Mouse (Mus musculus) B cell, adult 67 days (primary cell): ENCODE results near the gene Luc7l2. TPM values are rescaled to one million over a fixed set of nuclear protein-coding genes. Genes with fewer than 3 reads are reported as not detected.

Experiments used
- total RNA-seq, 2 experiments: library from RNA; stranded (reverse); gene quantifications; 4 replicates each; pipeline ENCODE4 v1.2.4; 2023

Luc7l2 gene
- total RNA-seq, result 100 to 1,000 TPM; 443 to 460 TPM

DNA sequence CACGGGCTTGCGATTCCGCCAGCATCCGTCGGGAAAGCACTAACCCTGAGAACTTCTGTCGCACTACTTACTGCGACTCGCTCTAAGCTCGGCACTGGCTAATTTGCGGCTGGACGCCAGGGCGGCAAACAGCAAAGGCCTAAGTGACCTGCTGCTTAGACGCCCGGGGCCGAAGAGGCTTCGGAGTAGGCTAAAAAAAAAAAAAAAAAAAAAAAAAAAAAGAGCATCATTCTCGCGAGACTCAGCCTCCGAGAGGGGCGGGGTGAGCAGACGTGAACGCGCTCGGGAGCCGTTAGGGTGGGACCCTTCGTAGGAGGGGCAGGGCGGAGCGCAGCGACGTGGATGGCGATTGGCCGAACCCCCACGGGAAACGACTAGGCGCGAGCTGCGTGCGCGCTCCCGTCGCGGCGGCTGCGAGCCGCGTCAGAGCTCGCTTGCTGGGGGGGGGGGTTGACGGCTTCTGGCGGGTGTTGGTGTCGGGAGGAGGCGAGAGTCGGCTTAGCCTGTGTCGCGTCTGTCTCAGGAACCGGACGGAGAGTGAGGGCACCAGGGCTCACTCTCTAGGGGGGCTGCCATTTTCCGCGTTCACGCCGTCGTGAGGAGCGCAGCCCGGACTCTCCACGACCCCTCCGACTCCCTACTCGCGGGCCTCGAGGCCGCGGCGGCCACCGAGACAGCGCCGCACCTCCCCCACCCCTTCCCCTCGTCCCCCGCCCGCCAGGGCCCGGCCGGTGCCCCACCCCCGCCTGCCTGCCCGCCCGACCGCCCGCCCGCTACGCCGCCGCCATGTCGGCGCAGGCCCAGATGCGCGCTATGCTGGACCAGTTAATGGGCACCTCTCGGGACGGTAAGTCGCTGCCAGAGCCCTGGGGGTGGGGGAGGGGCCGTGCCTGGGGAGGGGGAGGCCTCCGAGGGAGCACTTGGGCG lies at the start of gene Luc7l2:
Gene Luc7l2, plus strand, starts transcription at position 273 of the 927 bp plus-strand sequence.

DNA sequence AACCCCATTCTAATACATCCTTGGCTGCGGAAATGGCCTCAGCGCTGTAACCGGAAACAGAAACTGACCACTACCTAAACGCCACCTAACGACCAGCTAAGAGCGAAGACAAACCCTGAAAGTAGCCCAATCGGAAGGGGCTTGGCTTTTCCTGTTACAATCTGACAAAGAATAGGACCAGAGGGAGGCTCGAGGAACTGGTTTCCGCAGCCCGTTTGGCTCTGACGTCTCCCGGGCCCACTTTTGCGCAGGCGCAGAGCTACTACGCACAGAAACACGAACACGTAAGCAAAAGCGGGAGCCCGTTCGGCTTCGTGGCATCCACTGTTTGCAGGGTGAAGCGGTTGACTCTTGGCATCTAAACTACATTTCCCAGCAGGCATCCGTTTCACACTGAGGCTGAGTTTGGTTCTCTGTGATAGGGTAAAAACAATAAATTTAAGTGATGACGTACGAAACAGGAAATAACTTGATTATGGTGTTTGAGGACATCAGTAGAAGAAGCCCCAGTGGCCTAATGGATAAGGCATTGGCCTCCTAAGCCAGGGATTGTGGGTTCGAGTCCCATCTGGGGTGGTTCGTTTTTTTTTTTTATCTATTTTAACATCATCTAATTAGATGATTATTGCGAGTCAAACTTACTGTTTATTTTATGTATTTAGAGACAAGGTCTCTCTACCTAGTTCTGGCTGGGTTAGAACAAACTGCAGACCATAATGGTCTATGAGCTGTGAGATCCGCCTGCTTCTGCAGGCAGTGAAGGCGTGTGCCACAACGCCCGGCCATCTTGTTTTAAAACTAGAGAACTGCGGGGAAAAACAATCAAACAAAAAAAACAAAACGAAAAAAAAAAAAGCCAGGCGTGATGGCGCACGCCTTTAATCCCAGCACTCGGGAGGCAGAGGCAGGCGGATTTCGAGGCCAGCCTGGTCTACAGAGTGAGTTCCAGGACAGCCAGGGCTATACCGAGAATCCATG lies 17.4 kb upstream of the Luc7l2 start, which contains the start of gene Fmc1:
Gene Fmc1, plus strand, starts transcription at position 75 of the 978 bp plus-strand sequence.

DNA sequence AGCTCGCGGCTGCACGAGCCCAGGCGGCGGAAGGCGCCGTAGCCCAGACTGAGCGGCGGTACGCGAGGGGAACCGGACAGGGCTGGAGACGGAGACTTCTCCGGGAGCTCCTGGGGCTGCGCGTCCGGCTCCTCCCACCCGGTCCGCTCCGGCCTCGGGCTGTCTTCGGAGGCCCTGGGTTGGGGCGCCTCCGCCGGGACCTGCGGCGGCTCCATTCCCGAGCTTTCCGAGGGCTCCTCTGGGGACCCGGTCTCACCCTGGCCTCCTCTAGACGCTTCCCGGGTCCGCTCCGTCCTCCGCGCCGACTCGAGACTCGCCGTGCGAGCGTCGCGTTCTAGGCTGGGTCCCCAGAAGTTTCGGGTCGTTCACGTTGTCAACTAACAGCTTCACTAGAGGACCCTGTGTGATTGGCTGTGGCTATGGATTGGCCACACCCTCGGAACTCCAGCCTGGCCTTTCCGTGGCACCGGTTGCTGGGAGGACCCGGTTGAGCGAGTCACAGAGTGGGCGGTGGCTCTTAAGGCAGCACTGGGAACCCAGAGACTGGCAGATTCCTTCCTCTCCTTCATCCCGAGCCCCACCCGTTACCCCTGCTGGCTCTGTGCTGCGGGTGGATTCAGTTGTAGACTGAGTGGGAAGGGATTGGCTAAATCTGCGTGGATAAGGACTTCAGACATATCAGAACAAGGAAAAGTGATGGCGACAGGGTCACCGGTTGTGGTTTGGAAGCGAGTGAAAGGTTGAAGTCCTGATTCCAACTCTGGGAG lies 85.9 kb downstream of the Luc7l2 start, which contains the start of gene Klrg2:
Gene Klrg2, minus strand, starts transcription at position 391 of the 767 bp plus-strand sequence.

Other genes with a start within 250 kb of the Luc7l2 start
- 100 to 1,000 TPM; 168 to 169 TPM for gene Zc3hav1, start 196.7 kb upstream of the Luc7l2 start, total RNA-seq
- gene Ttc26, start 169.9 kb upstream of the Luc7l2 start, total RNA-seq, result under 1 TPM; 0.12 TPM
- gene Ubn2, start 117.4 kb upstream of the Luc7l2 start, total RNA-seq, result 10 to 100 TPM; 57.1 to 65.1 TPM
- gene Fmc1, start 17.8 kb upstream of the Luc7l2 start, total RNA-seq, result 10 to 100 TPM; 23.9 to 30.1 TPM
- not detected for gene Klrg2, start 85.9 kb downstream of the Luc7l2 start, total RNA-seq
- not detected for gene Clec2l, start 111.7 kb downstream of the Luc7l2 start, total RNA-seq